In the genomic region with DNA sequence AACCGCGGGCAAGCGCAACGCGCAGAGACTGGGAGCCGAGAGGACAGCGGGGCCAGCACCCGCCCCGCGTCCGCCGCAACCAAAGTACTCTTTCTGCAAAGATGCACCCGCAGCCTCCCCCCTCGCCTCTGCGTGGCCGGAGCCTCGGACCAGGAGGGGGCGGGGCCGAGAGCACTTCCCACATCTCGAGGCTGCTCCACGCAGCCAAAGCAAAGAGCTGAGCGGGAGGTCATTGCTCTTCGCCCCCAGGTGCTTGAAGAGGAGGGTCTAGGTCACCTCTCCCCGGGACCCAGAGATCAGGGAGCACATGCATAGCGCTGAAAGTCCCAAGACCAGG, we compare ENCODE assay signal across 10 mouse cellular contexts. TPM values are rescaled to one million over a fixed set of nuclear protein-coding genes. Genes with fewer than 3 reads are reported as not detected.
DNase-seq lines count a peak whose midpoint lies in the region; ATAC-seq and TF ChIP-seq lines count a peak whose summit lies in the region.
"Had no signal": no experiment of that assay in that cellular context is flagged by ENCODE, and none has a peak within 500 bp of the region (broad histone marks: within the 10 kb centered on the region; RNA-seq: fewer than 3 reads in every experiment).

No protein-coding gene starts in this region.

- no peak overlapping the region for H3K9ac ChIP-seq in liver, embryonic 11.5 days (ENCODE audit: low read depth, low read length)
- H3K9ac ChIP-seq in liver, postnatal 0 days (replicated peaks): no peak overlapping the region
- peak overlapping the region; percentile 48 for H3K9ac ChIP-seq in forebrain, embryonic 12.5 days
- H3K9ac ChIP-seq in hindbrain, postnatal 0 days (replicated peaks; ENCODE audit: low read length): peak overlapping the region; percentile 70
- H3K9ac ChIP-seq in neural tube, embryonic 13.5 days: peak overlapping the region; percentile 69

- ATAC-seq in liver, embryonic 11.5 days (replicated peaks; ENCODE audit: low FRiP score): no peak
- ATAC-seq in liver, postnatal 0 days: no peak
- ATAC-seq in forebrain, embryonic 12.5 days (ENCODE audit: low FRiP score): 0 out of 2 replicates have a peak, but pooled peaks have one; percentile 43
- ATAC-seq in hindbrain, postnatal 0 days: no peak; the same call in 1 of the 2 replicates
- ATAC-seq in neural tube, embryonic 13.5 days (ENCODE audit: low read depth): peak; percentile 28; the same call in 1 of the 2 replicates

- no peak for TF ChIP-seq EP300 in liver, postnatal 0 days (IDR thresholded peaks at IDR 0.05; ENCODE audit: low read depth)

- peak overlapping the region; percentile 29 for H3K4me3 ChIP-seq in liver, embryonic 11.5 days (ENCODE audit: low read depth, low read length)
- H3K4me3 ChIP-seq in liver, postnatal 0 days (ENCODE audit: low read depth, low read length): no peak overlapping the region
- H3K4me3 ChIP-seq in forebrain, embryonic 12.5 days (replicated peaks): peak overlapping the region; percentile 45
- peak overlapping the region; percentile 50 for H3K4me3 ChIP-seq in hindbrain, postnatal 0 days (ENCODE audit: low read length)
- H3K4me3 ChIP-seq in neural tube, embryonic 13.5 days: peak overlapping the region; percentile 45

- H3K4me2 ChIP-seq in liver, embryonic 11.5 days: peak overlapping the region; percentile 55
- no peak overlapping the region for H3K4me2 ChIP-seq in liver, postnatal 0 days (ENCODE audit: low read depth, low read length)
- peak overlapping the region; percentile 69 for H3K4me2 ChIP-seq in forebrain, embryonic 12.5 days
- H3K4me2 ChIP-seq in hindbrain, postnatal 0 days (ENCODE audit: low read depth, low read length): peak overlapping the region; percentile 82
- H3K4me2 ChIP-seq in neural tube, embryonic 13.5 days: peak overlapping the region; percentile 74

- WGBS in liver, embryonic 11.5 days: 3% methylated on average over 25 of the region's 25 CpGs
- 2% methylated on average over 24 of the region's 25 CpGs for WGBS in liver, postnatal 0 days (ENCODE audit: insufficient replicate concordance)
- WGBS in forebrain, embryonic 12.5 days: 2% methylated on average over 24 of the region's 25 CpGs
- 1% methylated on average over 25 of the region's 25 CpGs for WGBS in hindbrain, postnatal 0 days
- WGBS in neural tube, embryonic 13.5 days: 1% methylated on average over 25 of the region's 25 CpGs

- H3K4me1 ChIP-seq in liver, embryonic 11.5 days (replicated peaks; ENCODE audit: control insufficient read depth, insufficient read depth, low read length): no peaks in the 10 kb centered on the region
- H3K4me1 ChIP-seq in liver, postnatal 0 days (ENCODE audit: insufficient read depth): no peaks in the 10 kb centered on the region
- peaks cover 29% of the 10 kb centered on the region for H3K4me1 ChIP-seq in forebrain, embryonic 12.5 days
- H3K4me1 ChIP-seq in hindbrain, postnatal 0 days (ENCODE audit: insufficient read depth, low read length): peaks cover 24% of the 10 kb centered on the region
- peaks cover 35% of the 10 kb centered on the region for H3K4me1 ChIP-seq in neural tube, embryonic 13.5 days (replicated peaks)

- H3K27ac ChIP-seq in liver, embryonic 11.5 days (ENCODE audit: low read depth, low read length): no peak overlapping the region
- H3K27ac ChIP-seq in liver, postnatal 0 days (ENCODE audit: low read depth): no peak overlapping the region
- H3K27ac ChIP-seq in forebrain, embryonic 12.5 days: no peak overlapping the region
- H3K27ac ChIP-seq in hindbrain, postnatal 0 days: 0 out of 2 replicates have a peak overlapping the region, but pooled peaks have one; percentile 48
- H3K27ac ChIP-seq in neural tube, embryonic 13.5 days (replicated peaks): no peak overlapping the region

- no peak for DNase-seq in liver, embryonic 11.5 days (ENCODE audit: low spot score)
- no peak for DNase-seq in liver, postnatal 0 days
- no peak for DNase-seq in hindbrain, postnatal 0 days (ENCODE audit: low spot score)
- DNase-seq in thymus, postnatal 14 days: no peak
- DNase-seq in layer of hippocampus, postnatal 14 days (ENCODE audit: low spot score in 2 of 2): no peak
- no peak for DNase-seq in layer of hippocampus, adult 18-20 months (ENCODE audit: low spot score in 2 of 2)
- DNase-seq: lung, postnatal 14 days; spleen, adult 18-20 months had no signal

- H3K9me3 ChIP-seq in liver, embryonic 11.5 days (ENCODE audit: control insufficient read depth, low read length): no peaks in the 10 kb centered on the region
- no peaks in the 10 kb centered on the region for H3K9me3 ChIP-seq in liver, postnatal 0 days (ENCODE audit: low read length)
- H3K9me3 ChIP-seq in forebrain, embryonic 12.5 days: no peaks in the 10 kb centered on the region
- H3K9me3 ChIP-seq in hindbrain, postnatal 0 days (ENCODE audit: low read length): no peaks in the 10 kb centered on the region
- no peaks in the 10 kb centered on the region for H3K9me3 ChIP-seq in neural tube, embryonic 13.5 days

- no peaks in the 10 kb centered on the region for H3K36me3 ChIP-seq in liver, embryonic 11.5 days (ENCODE audit: control insufficient read depth, insufficient read depth, low read length)
- no peaks in the 10 kb centered on the region for H3K36me3 ChIP-seq in liver, postnatal 0 days (replicated peaks; ENCODE audit: insufficient read depth, low read length)
- H3K36me3 ChIP-seq in forebrain, embryonic 12.5 days (replicated peaks): no peaks in the 10 kb centered on the region
- H3K36me3 ChIP-seq in hindbrain, postnatal 0 days (ENCODE audit: insufficient read depth, low read length): no peaks in the 10 kb centered on the region
- H3K36me3 ChIP-seq in neural tube, embryonic 13.5 days: no peaks in the 10 kb centered on the region

- TF ChIP-seq CTCF in liver, postnatal 0 days (IDR thresholded peaks at IDR 0.05; ENCODE audit: low read depth): no peak
- no peak for TF ChIP-seq CTCF in hindbrain, postnatal 0 days (IDR thresholded peaks at IDR 0.05; ENCODE audit: low read depth)

- peaks cover 57% of the 10 kb centered on the region for H3K27me3 ChIP-seq in liver, embryonic 11.5 days (replicated peaks; ENCODE audit: control insufficient read depth, insufficient read depth, low read length)
- peaks cover 42% of the 10 kb centered on the region for H3K27me3 ChIP-seq in liver, postnatal 0 days (ENCODE audit: insufficient read depth, low read length)
- H3K27me3 ChIP-seq in forebrain, embryonic 12.5 days: peaks cover 76% of the 10 kb centered on the region
- 0 out of 2 replicates have a peak, but pooled peaks cover 3% of the 10 kb centered on the region for H3K27me3 ChIP-seq in hindbrain, postnatal 0 days (ENCODE audit: insufficient read depth, low read length)
- H3K27me3 ChIP-seq in neural tube, embryonic 13.5 days: peaks cover 55% of the 10 kb centered on the region

RNA-seq across cellular contexts. Expression of a gene that starts 13.3 kb away (rescaled TPM):
- polyA plus RNA-seq in liver, embryonic 11.5 days (2014; fragmentation: Nextera tagmentation; extraction: Ambion mirVana): 0.12 and 0.43 TPM in 2 replicates
- 0.04 TPM in 1 of 2 replicates, not detected in the other for polyA plus RNA-seq in liver, postnatal 0 days (2015; fragmentation: Nextera tagmentation; extraction: Ambion mirVana)
- polyA plus RNA-seq in forebrain, embryonic 12.5 days (2016; fragmentation: Nextera tagmentation; extraction: Ambion mirVana): 4.2 and 5.3 TPM in 2 replicates
- total RNA-seq in hindbrain, postnatal 0 days (2014; rRNA removed): 45.7 and 48.8 TPM in 2 replicates
- polyA plus RNA-seq in hindbrain, postnatal 0 days (2015; fragmentation: Nextera tagmentation; extraction: Ambion mirVana): 12.5 and 12.8 TPM in 2 replicates
- polyA plus RNA-seq in neural tube, embryonic 13.5 days (2015; fragmentation: Nextera tagmentation; extraction: Ambion mirVana): 6.1 and 6.2 TPM in 2 replicates
- 10 to 100 TPM; 90.9 to 97.9 TPM for total RNA-seq in layer of hippocampus, postnatal 14 days (2021)
- total RNA-seq in layer of hippocampus, adult 18-20 months (2021): 100 to 1,000 TPM in 1 of 2 experiments, 10 to 100 TPM in 1; 93.4 to 102 TPM

RNA-seq across cellular contexts. Expression of a gene that starts 23.6 kb away (rescaled TPM):
- 7.2 and 9.0 TPM in 2 replicates for polyA plus RNA-seq in liver, embryonic 11.5 days (2014; fragmentation: Nextera tagmentation; extraction: Ambion mirVana)
- 5.9 and 6.8 TPM in 2 replicates for polyA plus RNA-seq in liver, postnatal 0 days (2015; fragmentation: Nextera tagmentation; extraction: Ambion mirVana)
- polyA plus RNA-seq in forebrain, embryonic 12.5 days (2016; fragmentation: Nextera tagmentation; extraction: Ambion mirVana): 17.2 and 19.3 TPM in 2 replicates
- total RNA-seq in hindbrain, postnatal 0 days (2014; rRNA removed): 12.8 and 20.2 TPM in 2 replicates
- 15.4 and 15.9 TPM in 2 replicates for polyA plus RNA-seq in hindbrain, postnatal 0 days (2015; fragmentation: Nextera tagmentation; extraction: Ambion mirVana)
- polyA plus RNA-seq in neural tube, embryonic 13.5 days (2015; fragmentation: Nextera tagmentation; extraction: Ambion mirVana): 15.9 and 17.8 TPM in 2 replicates
- total RNA-seq in layer of hippocampus, postnatal 14 days (2021): 10 to 100 TPM; 22.1 to 26.3 TPM
- 10 to 100 TPM; 21.5 to 22.0 TPM for total RNA-seq in layer of hippocampus, adult 18-20 months (2021)

RNA-seq across cellular contexts. Expression of a gene that starts 42.9 kb away (rescaled TPM):
- polyA plus RNA-seq in liver, embryonic 11.5 days (2014; fragmentation: Nextera tagmentation; extraction: Ambion mirVana): 163 and 168 TPM in 2 replicates
- 111 and 118 TPM in 2 replicates for polyA plus RNA-seq in liver, postnatal 0 days (2015; fragmentation: Nextera tagmentation; extraction: Ambion mirVana)
- 128 and 129 TPM in 2 replicates for polyA plus RNA-seq in forebrain, embryonic 12.5 days (2016; fragmentation: Nextera tagmentation; extraction: Ambion mirVana)
- total RNA-seq in hindbrain, postnatal 0 days (2014; rRNA removed): 85.4 and 93.5 TPM in 2 replicates
- polyA plus RNA-seq in hindbrain, postnatal 0 days (2015; fragmentation: Nextera tagmentation; extraction: Ambion mirVana): 129 and 136 TPM in 2 replicates
- polyA plus RNA-seq in neural tube, embryonic 13.5 days (2015; fragmentation: Nextera tagmentation; extraction: Ambion mirVana): 136 and 141 TPM in 2 replicates
- total RNA-seq in layer of hippocampus, postnatal 14 days (2021): 10 to 100 TPM; 60.7 to 66.3 TPM
- total RNA-seq in layer of hippocampus, adult 18-20 months (2021): 10 to 100 TPM; 63.4 to 65.5 TPM

RNA-seq across cellular contexts. Expression of a gene that starts 43.1 kb away (rescaled TPM):
- polyA plus RNA-seq in liver, embryonic 11.5 days (2014; fragmentation: Nextera tagmentation; extraction: Ambion mirVana): 3.4 and 3.5 TPM in 2 replicates
- polyA plus RNA-seq in liver, postnatal 0 days (2015; fragmentation: Nextera tagmentation; extraction: Ambion mirVana): 2.2 TPM in 2 replicates
- polyA plus RNA-seq in forebrain, embryonic 12.5 days (2016; fragmentation: Nextera tagmentation; extraction: Ambion mirVana): 6.9 and 7.0 TPM in 2 replicates
- 0.86 and 9.0 TPM in 2 replicates for total RNA-seq in hindbrain, postnatal 0 days (2014; rRNA removed)
- polyA plus RNA-seq in hindbrain, postnatal 0 days (2015; fragmentation: Nextera tagmentation; extraction: Ambion mirVana): 8.9 and 10.0 TPM in 2 replicates
- 5.6 and 5.7 TPM in 2 replicates for polyA plus RNA-seq in neural tube, embryonic 13.5 days (2015; fragmentation: Nextera tagmentation; extraction: Ambion mirVana)
- 10 to 100 TPM; 13.5 to 14.1 TPM for total RNA-seq in layer of hippocampus, postnatal 14 days (2021)
- 10 to 100 TPM in 1 of 2 experiments, 1 to 10 TPM in 1; 9.3 to 11.3 TPM for total RNA-seq in layer of hippocampus, adult 18-20 months (2021)

Comparison
In these comparisons a context has a peak if more than half of its experiments do, and no peak if none do; other contexts are left out.
1. ATAC-seq: peak in forebrain, embryonic 12.5 days (single experiment) and neural tube, embryonic 13.5 days (single experiment); none in liver, embryonic 11.5 days (single experiment), liver, postnatal 0 days (single experiment) and hindbrain, postnatal 0 days (single experiment).
2. H3K9ac ChIP-seq: peak in forebrain, embryonic 12.5 days (single experiment), hindbrain, postnatal 0 days (single experiment) and neural tube, embryonic 13.5 days (single experiment); none in liver, embryonic 11.5 days (single experiment) and liver, postnatal 0 days (single experiment).